In genomic region chr11:67738345-67738744, GRCm38 (mm10) we compare ENCODE assay signal across 24 mouse cellular contexts. TPM values are rescaled to one million over a fixed set of nuclear protein-coding genes. Genes with fewer than 3 reads are reported as not detected.
"Had no signal": no experiment of that assay in that cellular context is flagged by ENCODE, and none has a peak within 500 bp of the region (broad histone marks: within the 10 kb centered on the region; RNA-seq: fewer than 3 reads in every experiment).

No protein-coding gene starts in this region.

- H3K4me3 ChIP-seq: neural tube, embryonic 13.5 days; neural tube, embryonic 15.5 days; stomach, embryonic 15.5 days had no signal

- H3K27me3 ChIP-seq: neural tube, embryonic 13.5 days; neural tube, embryonic 15.5 days; stomach, embryonic 15.5 days had no signal

- H3K9me3 ChIP-seq: neural tube, embryonic 13.5 days; neural tube, embryonic 15.5 days; stomach, embryonic 15.5 days had no signal

- DNase-seq: retina, postnatal 1 day; right cerebral cortex, adult 18-20 months; right cerebral cortex, postnatal 14 days; right cerebral cortex, postnatal 25 days; right cerebral cortex, postnatal 4 days; spleen, adult 18-20 months; thymus, adult 18-20 months; thymus, adult 2 months; thymus, postnatal 14 days; thymus, postnatal 25 days; thymus, postnatal 36 days; thymus, postnatal 4 days had no signal

- H3K27ac ChIP-seq: neural tube, embryonic 13.5 days; neural tube, embryonic 15.5 days; stomach, embryonic 15.5 days; stomach, postnatal 0 days had no signal

- H3K36me3 ChIP-seq: neural tube, embryonic 13.5 days; neural tube, embryonic 15.5 days; stomach, embryonic 15.5 days had no signal

- H3K9ac ChIP-seq: neural tube, embryonic 13.5 days; neural tube, embryonic 15.5 days; stomach, embryonic 15.5 days had no signal

- H3K4me2 ChIP-seq: neural tube, embryonic 13.5 days; neural tube, embryonic 15.5 days; stomach, embryonic 15.5 days had no signal

- H3K4me1 ChIP-seq: neural tube, embryonic 13.5 days; neural tube, embryonic 15.5 days; stomach, embryonic 15.5 days had no signal

RNA-seq across cellular contexts. Expression of gene Glp2r, which starts 32.6 kb away (rescaled TPM):
- total RNA-seq: neutrophil, adult 5-6 weeks had no signal
- polyA plus RNA-seq: neural tube, embryonic 14.5 days; neural tube, embryonic 15.5 days had no signal

RNA-seq across cellular contexts. Expression of gene Gsg1l2, which starts 36.1 kb away (rescaled TPM):
- total RNA-seq: neutrophil, adult 5-6 weeks had no signal
- polyA plus RNA-seq: neural tube, embryonic 13.5 days; neural tube, embryonic 14.5 days; neural tube, embryonic 15.5 days; spleen, adult 2 months; stomach, embryonic 14.5 days; stomach, embryonic 15.5 days; stomach, postnatal 0 days; testis, adult 2 months; thymus, adult 2 months; thymus, postnatal 0 days had no signal

RNA-seq across cellular contexts. Expression of gene Rcvrn, which starts 43.2 kb away (rescaled TPM):
- total RNA-seq: neutrophil, adult 5-6 weeks had no signal
- polyA plus RNA-seq: neural tube, embryonic 13.5 days; neural tube, embryonic 14.5 days; neural tube, embryonic 15.5 days; small intestine, adult 2 months; spleen, adult 2 months; stomach, embryonic 14.5 days; stomach, embryonic 15.5 days; stomach, embryonic 16.5 days; stomach, postnatal 0 days; testis, adult 2 months had no signal

RNA-seq across cellular contexts. Expression of gene Dhrs7c, which starts 59.6 kb away (rescaled TPM):
- total RNA-seq: neutrophil, adult 5-6 weeks had no signal
- polyA plus RNA-seq: neural tube, embryonic 13.5 days; neural tube, embryonic 14.5 days; small intestine, adult 2 months; spleen, adult 2 months; stomach, embryonic 14.5 days; stomach, postnatal 0 days; testis, adult 2 months had no signal
